Mouse (Mus musculus): ENCODE results near the gene Rasl10b.

Rasl10b gene

DNA sequence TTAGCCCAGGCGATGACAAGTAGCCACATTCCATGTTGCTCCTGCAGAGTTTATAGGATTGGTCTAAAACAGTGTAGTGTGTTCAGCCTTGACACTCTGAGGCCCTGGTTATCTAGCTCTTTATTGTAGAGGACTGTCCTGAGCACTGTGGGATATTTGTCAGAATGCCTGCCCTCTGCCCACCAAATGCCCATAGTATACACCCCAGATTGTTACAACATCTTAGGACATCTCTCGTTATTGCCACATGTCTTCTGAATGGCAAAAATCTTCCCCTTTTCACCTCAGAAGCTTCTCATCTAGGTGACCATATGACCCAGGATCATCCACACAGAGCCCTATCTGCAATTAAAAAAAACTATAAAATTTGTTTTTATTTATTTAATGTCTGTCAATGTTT lies 23.6 kb downstream of the Rasl10b start:
- no peak for DNase-seq (ENCODE audit: low read depth)

DNA sequence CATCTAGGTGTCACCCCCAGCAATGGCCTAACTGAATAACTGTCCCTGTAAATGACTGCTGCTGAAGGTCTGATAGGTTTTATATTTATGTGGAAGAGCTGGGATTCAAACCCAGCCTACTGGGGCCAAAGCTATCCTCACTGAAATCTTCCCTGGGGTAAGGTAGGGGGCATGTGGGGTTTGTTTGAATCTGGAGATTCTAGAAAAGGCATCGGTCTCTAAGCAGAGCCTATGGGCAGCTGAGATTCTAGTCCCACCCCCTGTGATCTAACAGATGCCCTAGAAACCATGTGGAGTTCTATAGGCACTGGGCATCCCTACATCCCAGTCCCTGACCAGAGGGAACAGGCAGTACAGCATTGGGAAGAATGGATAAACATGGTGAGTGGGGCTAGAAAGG lies 28.4 kb downstream of the Rasl10b start, which contains the start of gene 1700020L24Rik:
Gene 1700020L24Rik, plus strand, starts transcription at position 301 of the 400 bp plus-strand sequence.
- DNase-seq (ENCODE audit: low read depth): no peak

DNA sequence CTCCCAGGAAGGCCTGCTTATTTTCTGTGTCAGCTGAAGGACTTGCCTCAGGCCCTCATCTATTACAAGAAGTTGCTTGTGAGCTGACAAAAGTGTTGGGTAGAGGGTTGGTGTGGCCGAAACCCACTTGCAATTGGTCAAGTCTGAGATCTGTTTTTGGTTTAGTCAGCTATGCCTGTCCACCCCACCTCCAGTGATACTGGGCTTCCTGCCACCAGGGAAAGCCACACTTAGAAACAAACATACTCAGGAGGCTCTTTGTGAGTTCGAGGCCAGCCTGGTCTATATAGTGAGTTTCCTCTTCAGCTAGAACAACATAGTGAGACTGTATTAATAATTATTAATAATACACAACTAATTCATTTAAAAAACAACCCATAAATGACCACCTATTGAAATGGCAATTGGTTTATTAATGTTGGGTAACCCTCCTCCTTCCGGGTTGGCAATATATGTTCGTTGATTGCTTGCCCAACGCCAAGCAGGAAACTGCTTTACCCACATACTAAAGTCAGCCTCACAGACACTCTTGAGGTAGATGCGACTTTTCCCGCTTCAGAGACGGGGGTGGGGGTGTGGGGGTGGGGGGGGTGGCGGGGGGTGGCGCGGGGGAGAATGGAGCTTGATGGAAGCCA lies 30.6 kb downstream of the Rasl10b start:
- DNase-seq (ENCODE audit: low read depth): no peak

DNA sequence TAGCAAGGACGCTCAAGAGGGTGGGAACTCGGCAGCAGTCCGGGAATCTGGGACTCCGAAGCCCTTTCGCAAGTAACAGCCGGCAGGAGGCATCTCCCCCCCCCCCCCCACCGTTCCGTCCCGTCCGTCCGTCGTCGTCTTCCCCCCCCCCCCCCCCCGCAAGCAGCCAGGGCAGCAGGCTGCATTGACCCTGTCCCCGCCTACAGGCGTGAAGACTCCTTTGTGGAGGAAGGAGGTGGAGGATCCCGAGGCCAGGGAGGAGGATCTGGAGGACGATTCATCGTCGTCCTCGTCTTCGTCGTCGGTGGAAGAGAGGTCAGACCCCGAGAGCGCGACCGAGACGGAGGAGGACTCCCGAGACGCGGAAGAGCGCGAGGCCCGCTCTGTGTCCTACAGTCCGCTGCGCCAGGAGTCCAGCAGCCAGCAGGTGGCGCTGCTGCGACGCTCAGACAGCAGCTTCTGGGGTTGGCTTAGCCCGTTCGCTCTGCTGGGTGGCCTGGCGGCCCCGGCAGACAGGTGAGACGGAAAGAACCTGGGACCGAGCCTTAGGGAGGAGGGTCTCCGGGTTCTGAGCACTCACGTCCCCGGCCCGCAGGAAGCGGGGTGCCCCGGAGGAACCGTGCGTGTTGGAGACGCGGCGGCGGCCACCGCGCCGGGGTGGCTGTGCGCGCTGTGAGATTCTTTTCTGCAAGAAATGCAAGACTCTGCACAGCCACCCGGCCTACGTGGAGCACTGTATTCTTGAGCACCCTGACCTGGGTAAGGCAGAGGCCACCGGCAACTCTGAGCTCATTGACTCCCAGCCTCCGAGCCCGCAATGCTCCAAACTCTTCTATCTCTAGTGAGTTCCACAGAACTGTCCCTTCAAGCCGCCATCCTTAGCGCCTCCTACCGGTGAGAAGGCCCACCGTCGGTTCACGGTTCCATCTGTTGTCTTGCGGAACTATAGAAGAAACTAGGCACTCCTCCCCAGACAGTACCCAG lies 31.4 kb downstream of the Rasl10b start:
- DNase-seq (ENCODE audit: low read depth): peak; percentile 95

DNA sequence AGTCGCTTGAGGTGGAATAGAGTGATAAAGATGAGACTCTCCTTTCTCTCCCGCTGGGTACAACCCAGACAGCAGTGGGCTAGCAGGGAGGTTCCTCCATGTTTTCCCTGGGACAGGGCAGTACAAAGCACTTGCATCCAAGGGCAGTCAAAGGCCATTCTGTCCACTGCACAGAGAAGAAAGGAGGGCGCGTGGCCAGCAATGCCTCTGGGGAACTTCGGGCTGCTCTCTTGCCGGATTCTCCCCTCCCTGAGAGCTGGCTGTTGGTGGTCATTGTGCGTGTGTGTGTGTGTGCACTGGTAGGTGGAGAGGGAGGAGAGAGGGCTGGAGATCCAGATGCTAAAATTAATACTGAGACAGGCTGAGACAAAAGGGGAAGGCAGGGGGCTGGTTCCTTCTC lies 32.3 kb downstream of the Rasl10b start:
- DNase-seq (ENCODE audit: low read depth): no peak

DNA sequence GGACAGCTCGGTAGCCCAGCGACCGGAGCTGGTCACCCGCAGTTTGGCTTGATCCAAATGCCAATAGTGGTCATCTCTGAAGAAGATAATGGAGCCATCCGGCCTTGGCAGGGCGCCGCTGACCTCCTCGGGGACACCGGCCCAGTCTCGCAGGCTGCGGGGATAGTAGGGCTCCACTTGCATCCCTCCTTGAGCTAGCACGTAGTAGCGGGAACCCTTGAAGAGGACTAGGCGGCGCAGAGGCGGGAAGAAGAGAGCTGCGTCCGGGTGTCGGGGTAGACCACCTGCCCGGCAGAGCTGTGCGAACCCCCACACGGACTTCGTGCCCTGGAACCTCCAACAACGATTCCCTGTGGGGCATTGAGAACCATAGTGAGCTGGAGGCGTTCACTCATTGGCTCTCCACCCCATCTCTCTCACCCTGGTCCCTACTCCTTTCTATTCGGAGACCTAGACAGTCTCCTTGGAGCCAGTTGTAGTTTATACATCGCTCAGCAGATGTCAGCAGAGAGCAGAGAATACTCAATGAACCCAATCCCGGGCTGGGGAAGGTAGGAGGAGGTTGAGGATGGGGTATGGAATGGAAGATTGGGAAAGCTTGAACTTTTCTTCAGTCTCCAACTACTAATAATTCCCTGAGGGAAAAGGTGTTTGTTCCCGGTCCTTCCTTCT lies 33.8 kb downstream of the Rasl10b start:
- peak; percentile 77 for DNase-seq (ENCODE audit: low read depth)

DNA sequence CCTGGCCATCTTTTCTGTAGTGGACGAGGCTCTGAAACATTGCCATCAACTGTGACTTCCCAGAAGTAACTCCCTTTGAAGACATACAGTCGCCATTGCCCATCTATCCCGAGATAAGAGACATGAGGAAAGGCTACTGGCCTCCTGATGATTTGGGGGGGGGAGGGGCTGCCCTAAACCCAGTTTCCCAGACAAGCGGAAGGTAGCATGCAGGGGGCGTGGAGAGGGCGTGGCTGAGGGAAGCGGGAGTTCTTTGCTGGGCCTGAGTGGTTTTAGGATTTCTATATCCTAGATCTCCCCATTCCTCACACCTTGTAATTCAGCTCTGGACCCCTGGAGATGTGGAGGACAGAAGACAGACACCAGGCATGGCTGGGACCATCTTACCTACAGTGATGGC lies 34.9 kb downstream of the Rasl10b start:
- no peak for DNase-seq (ENCODE audit: low read depth)

DNA sequence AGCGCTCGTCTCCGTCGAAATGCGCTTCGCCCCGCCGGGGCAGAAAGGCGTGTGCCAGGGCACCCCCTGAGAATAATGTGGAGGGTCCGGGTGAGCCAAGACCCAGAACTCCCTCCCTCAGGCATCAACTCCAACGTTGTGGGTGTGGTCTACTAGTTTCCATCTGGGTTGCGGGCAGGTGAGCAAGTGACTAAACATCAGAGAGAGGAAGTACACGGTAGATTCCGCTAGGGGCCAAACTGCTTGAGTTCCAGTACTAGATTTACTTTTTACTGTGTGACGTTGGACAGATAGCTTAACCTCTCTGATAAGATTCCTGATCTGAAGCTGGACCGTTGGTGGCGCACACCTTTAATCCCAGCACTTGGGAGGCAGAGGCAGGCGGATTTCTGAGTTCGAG lies 36.1 kb downstream of the Rasl10b start:
- DNase-seq (ENCODE audit: low read depth): no peak

DNA sequence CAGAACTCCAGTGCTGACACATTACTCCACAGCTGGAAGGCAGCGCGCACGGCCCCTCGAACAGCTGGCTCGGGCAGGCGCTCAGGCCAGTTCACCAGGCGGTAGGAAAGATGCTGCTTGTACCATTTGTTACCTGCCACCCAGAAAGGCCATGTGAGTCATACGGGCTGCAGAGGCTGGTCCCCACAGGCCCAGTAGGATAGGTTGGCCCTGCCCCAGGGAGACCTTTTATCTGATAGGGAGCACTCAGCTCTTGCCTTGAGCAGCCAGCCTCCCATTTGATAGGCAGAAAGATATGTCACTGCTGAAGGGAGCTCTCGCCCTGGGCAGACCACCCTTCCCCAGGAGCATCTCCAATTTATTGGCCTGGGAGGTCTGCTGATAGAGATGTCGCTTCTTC lies 38.7 kb downstream of the Rasl10b start:
- DNase-seq (ENCODE audit: low read depth): no peak

DNA sequence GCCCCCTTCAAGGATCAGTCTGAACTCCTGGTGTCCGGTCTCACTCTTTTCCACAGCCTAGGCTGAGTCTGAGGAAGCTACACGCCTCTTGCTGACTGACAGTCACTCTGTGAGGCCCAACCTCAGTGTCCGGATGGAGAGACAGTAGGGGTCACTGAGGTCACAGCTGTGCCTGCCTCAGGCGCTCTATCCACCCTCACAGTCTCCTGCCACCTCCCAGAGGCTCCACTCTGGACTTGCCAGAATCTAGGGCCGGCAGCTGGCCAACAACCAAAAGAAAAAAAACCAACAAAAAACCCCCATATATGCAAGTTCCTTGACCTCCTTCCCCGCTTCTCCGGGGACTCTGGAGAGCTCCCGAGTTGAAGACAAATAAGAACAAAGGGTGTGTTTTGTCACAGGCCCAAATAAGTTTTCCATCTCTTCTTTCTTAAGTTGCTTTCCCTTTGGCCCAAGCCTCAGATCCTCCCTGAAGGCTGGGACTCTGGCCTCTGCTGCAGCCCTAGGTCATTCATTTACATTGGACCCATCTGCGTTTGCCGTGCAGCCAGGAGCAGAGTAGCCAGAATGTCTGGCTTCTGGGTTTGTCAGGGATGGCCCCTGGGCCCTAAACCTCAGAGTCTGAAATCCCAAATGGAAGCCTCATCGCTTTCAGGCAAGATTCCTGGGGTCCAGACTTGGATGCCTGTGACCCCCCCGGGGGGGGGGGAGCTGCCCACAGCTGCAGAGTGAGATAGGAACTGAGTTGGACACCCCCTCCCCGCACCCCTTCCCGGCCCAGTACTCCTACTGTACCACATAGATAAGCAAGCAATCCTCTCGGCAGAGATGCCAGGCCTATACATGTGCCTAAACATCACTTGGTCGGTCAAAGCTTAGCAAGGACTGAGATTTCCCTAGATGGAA lies 39.3 kb downstream of the Rasl10b start:
- DNase-seq (ENCODE audit: low read depth): no peak

DNA sequence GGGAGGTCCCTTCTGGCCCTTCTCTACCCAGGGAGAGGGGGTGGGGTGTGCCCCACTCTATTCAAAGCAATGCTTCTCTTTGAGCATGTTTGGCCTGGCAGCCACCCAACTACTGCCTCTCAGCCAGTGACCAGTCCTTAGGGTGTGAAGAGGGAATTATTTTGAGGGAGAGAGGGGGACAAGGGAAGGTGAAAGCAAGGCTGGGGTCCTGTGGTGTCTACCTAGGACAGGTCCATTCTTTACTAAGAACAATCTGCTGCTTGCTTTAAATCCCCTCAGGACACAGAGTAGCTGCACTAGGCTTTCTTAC lies 39.9 kb downstream of the Rasl10b start:
- DNase-seq (ENCODE audit: low read depth): no peak

DNA sequence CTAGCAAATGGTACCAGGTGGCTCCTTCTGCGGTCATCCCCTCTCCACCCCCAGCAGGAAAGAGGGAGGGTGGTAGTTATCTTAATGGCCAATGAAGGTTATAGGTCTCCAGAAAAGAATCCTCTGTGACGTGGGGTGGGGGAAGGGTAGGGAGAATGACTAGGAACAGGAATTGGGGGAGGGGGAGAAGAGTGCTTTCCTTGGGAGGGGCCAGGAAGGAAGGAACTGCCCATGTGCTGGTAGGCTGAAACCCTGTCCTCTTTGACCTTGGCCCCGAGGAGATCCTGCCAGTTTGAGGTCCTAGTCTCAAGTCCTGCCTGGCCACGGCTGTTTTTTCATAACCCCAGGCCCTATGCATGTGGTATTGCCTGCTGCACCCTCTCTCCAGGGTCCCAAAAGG lies 40.4 kb downstream of the Rasl10b start:
- no peak for DNase-seq (ENCODE audit: low read depth)

DNA sequence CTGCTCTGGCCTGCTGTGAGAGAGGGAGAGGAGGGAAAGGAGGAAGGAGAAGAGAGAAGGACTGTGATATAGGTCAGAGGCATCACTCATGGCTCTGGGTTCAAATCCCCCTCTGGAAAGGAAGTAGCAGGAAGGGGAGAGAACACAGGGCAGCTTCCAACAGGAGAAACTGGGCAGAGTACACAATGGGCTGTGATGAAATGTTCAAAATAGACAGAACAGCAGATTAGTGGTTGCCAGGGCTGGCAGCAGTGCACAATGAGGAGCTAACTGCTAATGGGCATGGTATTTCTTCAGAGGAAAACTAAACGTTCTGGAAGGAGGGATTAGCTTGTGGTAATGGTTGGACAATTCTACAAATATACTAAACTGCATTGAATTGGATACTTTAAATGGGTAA lies 41.6 kb downstream of the Rasl10b start:
- DNase-seq (ENCODE audit: low read depth): no peak

DNA sequence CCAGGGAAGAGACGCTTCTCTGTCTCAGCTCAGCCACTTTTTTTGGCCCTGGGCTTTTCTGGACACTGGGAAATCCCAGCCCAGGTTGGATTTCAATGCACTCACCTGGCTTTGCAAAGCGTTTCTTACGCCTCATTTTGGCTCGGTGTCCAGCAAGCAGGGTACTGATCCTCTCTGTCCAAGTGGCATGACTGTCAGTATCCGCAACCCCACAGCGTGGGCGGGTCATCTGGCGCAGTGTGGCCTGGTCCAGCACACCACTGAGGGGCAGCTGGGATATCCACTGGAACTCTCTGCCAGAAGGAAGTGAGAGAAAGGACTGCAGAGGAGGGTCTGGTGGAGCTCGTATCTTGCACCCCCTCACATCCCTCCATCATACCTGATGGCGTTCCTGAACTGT lies 42.3 kb downstream of the Rasl10b start:
- DNase-seq (ENCODE audit: low read depth): no peak

DNA sequence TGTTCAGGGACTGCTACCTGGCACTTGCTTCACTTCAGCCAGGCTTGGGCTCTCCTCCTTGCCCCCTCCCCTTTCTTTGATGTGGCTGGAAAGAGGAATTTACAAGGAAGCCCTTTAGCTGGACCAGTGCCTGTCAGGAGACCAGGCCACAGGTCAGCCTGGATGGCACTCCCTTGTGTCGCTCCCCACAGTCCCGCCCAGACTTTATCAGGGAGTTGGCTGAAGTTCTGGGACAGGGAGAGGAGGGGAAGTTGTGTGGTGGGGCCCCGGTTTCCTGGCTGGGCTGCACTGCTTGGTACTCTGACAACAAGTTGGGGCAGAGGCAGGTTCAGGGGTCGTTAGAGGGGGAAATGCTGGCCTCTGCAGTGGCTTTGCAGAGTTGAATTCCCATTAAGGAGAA lies 45.6 kb downstream of the Rasl10b start:
- DNase-seq (ENCODE audit: low read depth): no peak

DNA sequence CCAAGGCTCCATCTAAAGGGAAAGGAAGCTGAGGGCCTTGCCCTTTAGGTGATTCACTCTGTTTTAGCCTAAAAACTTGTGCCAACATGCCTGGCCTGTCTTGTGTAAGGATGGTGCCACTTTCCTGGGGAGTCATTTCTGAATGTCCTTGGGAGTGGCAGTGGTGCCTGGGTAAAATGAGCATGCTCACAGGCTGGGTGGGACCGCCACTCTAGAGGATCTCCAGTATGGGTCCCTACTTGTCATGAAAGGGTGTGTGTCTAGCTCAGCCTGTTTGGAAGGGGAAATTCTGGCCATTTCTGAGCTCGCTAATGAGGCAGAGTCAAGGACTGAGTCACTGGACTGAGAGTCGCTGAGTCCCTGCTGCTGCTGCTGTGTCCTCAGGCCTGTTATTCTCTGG lies 46.7 kb downstream of the Rasl10b start:
- DNase-seq (ENCODE audit: low read depth): no peak

DNA sequence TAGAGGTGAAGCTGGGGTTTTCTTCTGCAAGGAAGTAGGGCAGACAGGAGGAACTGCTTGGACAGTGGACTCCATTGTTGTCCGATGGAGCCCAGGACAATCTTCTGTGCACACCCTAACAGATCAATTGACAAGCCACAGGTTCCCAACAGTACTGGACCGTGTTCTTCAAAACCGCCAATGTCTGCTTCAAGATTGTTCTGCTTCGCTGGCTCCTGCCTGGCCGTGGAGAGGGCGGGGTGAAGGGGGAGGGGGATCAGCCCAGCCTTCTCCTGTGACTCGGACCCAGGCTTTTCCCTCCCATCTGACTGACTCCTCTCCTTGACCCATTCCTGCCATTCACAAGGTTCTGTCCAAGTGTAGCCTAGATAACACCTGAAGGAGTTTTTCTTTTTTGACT lies 48.3 kb downstream of the Rasl10b start:
- no peak for DNase-seq (ENCODE audit: low read depth)

DNA sequence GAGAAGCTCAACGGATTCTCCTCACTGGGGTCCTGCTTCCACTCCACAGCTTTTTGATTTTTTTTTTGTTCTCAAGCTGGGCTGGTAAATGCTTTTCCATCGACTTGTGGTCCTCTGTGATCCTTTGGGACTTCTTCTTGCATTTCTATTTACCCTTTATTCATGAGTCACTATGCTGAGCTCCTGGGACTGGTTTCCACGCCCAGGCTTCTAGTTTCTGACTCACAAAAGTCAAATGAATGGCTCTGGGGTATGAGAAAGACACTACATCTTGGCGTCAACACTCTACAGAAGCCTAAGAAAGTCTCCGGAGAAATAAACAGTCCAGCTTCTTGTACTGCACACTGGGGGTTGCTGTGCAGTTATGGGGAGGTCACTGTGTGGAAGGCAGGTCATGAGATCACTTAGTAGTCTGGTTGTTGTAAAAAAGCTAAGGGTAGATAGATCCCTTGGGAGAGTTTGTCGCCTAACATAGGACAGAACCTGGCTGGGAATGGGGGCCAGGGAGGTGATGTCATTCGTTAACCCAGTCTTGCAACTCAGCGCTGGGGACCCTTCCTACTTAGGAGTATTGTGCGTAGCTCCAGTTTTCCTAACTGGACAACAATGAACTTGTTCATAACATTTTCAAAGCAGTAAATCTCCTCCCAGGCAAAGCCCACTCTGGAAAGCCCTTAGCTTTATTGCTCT lies 49.1 kb downstream of the Rasl10b start:
- DNase-seq (ENCODE audit: low read depth): no peak

DNA sequence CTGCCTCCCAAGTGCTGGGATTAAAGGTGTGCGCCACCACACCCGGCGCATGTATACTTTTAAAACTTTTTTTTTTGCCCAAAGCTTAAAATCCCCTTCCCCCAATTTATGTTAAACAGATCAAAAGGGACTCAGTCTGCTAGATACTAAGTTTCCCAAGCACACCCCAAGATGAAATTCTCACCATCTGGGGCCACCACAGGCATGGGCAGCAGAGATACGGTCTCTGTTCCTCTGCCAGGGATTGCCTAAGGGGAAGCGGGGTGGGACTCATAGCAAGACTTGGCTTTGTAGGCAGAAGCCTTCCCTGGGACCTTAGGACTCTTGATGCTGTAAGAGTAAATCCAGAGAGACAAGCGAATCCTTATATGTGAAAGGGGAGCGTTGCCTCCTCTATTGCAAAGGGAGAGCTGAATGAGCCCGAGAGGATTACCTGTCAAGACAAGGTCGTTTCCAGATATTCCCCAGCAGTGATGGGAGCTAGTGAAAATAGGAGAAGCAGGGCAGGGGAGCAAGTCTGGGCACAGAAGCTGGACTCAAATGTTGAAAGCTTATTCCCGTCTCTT lies 52.6 kb downstream of the Rasl10b start:
- no peak for DNase-seq (ENCODE audit: low read depth)

DNA sequence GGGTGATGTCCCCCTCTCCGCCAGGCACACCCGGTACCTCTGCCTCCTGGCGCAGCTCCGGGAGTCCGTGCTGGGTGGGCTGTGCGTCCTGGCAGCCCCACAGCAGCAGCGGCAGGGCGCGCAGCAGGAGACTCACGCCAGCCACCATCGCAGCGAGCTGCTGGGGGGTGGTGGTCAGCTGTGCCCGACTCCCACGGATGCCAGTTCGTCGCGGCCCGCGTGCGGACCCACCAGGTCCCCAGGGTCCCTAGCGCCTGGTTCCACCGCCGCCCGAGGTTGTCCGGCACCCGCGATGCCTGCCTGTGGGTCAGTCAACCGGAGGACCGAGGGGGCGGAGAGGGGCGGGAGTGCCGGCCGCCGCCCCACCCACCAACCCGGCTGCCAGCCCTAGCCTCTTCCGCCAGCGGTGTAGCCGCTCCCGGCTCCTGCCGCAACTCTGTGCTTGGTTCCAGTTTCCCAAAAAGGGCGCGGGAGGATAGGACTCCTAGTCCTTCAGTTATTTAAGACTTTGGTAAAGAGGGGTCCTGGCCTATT lies 53.8 kb downstream of the Rasl10b start, which contains the start of gene Mmp28:
Gene Mmp28, minus strand, starts transcription at position 361 of the 534 bp plus-strand sequence.
- DNase-seq (ENCODE audit: low read depth): no peak

DNA sequence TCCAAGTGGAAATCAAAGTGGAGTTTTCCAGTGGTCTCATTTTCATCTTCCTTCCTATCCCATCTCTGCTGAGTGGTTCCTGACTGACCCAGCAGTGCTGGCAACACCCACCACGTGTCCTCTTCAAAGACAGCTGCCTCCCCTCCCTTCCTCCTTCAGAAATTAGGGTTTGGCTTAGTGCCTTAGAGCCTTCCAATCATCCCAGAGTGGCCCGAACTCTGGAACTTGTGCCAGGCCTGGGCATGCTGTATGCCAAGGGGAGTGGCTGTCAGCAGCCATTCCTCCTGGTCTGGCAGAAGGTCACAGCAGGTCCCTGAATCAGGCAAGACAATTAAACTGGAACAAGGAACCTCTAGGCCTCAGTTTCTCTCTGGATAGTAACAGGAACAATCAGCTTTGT lies 57.0 kb downstream of the Rasl10b start:
- no peak for DNase-seq (ENCODE audit: low read depth)
